Mouse (Mus musculus) embryonic facial prominence, embryonic 15.5 days (tissue): ENCODE data around the gene Foxi1. TPM values are rescaled to one million over a fixed set of nuclear protein-coding genes. Genes with fewer than 3 reads are reported as not detected.

Experiments
- ATAC-seq: fragments of 200-750 bp; cut with Nextera tagmentation; 2 replicates; pipeline ENCODE4 v1.8.0; 2017; ENCODE audit warnings: low read depth, moderate TSS enrichment; ENCODE audit not compliant: insufficient number of reproducible peaks, low FRiP score, low TSS enrichment
- H3K27ac ChIP-seq: fragments of 300-500 bp; sonication (generic); replicated peaks from 2 replicates; pipeline ENCODE4 v1.5.1; 2015; ENCODE audit warnings: mild to moderate bottlenecking, inconsistent platforms
- H3K27me3 ChIP-seq: fragments of 300-500 bp; sonication (generic); 2 replicates; pipeline ENCODE4 v1.6.1; 2015; ENCODE audit warnings: inconsistent platforms
- H3K36me3 ChIP-seq: fragments of 300-500 bp; sonication (generic); 2 replicates; pipeline ENCODE4 v1.6.1; 2015; ENCODE audit warnings: mild to moderate bottlenecking, inconsistent platforms
- H3K4me1 ChIP-seq: fragments of 300-500 bp; sonication (generic); 2 replicates; pipeline ENCODE4 v1.6.1; 2015; ENCODE audit warnings: inconsistent platforms
- H3K4me2 ChIP-seq: fragments of 300-500 bp; sonication (generic); replicated peaks from 2 replicates; pipeline ENCODE4 v1.6.1; 2015; ENCODE audit warnings: mild to moderate bottlenecking, inconsistent platforms
- H3K4me3 ChIP-seq: fragments of 300-500 bp; sonication (generic); replicated peaks from 2 replicates; pipeline ENCODE4 v1.5.1; 2015; ENCODE audit warnings: mild to moderate bottlenecking, inconsistent platforms
- H3K9ac ChIP-seq: fragments of 300-500 bp; sonication (generic); 2 replicates; pipeline ENCODE4 v1.6.1; 2015; ENCODE audit warnings: inconsistent platforms
- H3K9me3 ChIP-seq: fragments of 300-500 bp; sonication (generic); replicated peaks from 2 replicates; pipeline ENCODE4 v1.6.1; 2016; ENCODE audit warnings: inconsistent platforms
- WGBS: fragments of 180-500 bp; shearing (Covaris S2); methylation state at CpG from one replicate; pipeline ENCODE4 v1.1.7; 2015; 5-methylcytosine and 5-hydroxymethylcytosine counted together
- polyA plus RNA-seq: library from polyadenylated mRNA; unstranded; fragments of >200 nt; fragmentation: Nextera tagmentation; extraction: Ambion mirVana; gene quantifications from 2 replicates; pipeline ENCODE4 v1.2.1, GENCODE M21; 2015

The Foxi1 gene
- polyA plus RNA-seq, 1 experiment from 2014 or later = 1.4 TPM

DNA sequence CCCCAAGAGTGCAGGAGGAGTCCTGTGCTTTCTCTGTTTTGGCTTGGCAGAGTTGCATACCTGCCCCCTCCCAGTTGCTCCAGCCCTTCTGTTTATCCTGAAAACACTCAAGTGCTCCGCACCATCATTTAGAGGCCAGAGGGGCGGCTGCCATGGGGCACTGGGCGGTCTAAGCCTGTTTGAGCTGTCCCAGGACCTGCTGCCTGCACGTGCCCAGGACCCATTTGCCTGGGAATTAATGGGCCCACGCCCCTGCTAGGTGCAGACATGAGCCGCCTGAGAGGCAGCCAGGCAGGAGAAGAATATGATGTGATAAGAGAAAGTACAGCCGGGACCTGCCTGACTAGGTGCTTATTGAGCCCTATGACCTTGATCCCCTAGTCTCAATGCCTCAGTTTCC, 52.7 kb downstream of the Foxi1 start:
- Histone ChIP-seq H3K4me3 (no peak overlapping the region), H3K9me3 (no peaks in the 10 kb centered on the region), H3K9ac (no peak overlapping the region), H3K4me1 (no peaks in the 10 kb centered on the region), H3K36me3 (no peaks in the 10 kb centered on the region), H3K4me2 (no peak overlapping the region), H3K27ac (no peak overlapping the region), H3K27me3 (no peaks in the 10 kb centered on the region)
- 69% methylated on average over 7 of the region's 7 CpGs for WGBS
- no peak for ATAC-seq

Other genes with a start within 250 kb of the Foxi1 start
- 0.19 and 0.24 TPM in 2 replicates for gene Kcnmb1, start 245.1 kb downstream of the Foxi1 start, polyA plus RNA-seq
- 6.0 and 6.6 TPM in 2 replicates for gene Kcnip1, start 214.9 kb downstream of the Foxi1 start, polyA plus RNA-seq
- 5.8 and 7.1 TPM in 2 replicates for gene Lcp2, start 161.2 kb downstream of the Foxi1 start, polyA plus RNA-seq
- gene 4930469K13Rik, start 109.5 kb downstream of the Foxi1 start, polyA plus RNA-seq = 1.4 and 1.5 TPM in 2 replicates
- gene Fam196b, start 106.7 kb upstream of the Foxi1 start, polyA plus RNA-seq = 1.0 and 1.2 TPM in 2 replicates